Mouse (Mus musculus): ENCODE measurements at regions not wholly inside any gene's neighbourhood (a gene's known extent, or its start where the extent isn't known, plus 50 kb on each side); places are given as distances from the start of the nearest gene placed in this dataset.

DNA sequence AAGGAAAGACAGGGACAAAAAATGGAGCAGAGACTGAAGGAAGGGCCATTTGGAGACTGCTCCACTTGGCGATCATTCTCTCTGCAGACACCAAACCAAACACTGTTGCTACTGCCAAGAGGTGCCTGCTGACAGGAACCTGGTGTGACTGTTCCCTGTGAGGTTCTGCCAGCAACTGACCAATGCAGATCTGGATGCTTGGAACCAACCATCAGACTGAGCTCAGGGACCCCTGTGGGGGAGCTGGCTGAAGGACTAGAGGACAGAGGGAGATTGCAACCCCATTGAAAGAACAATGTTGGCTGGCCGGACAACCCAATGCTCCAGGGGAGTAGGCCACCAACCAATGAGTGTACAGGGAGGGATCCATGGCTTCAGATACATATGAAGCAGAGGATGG, 139.2 kb upstream of the Cep126 start:
- no peak for DNase-seq

DNA sequence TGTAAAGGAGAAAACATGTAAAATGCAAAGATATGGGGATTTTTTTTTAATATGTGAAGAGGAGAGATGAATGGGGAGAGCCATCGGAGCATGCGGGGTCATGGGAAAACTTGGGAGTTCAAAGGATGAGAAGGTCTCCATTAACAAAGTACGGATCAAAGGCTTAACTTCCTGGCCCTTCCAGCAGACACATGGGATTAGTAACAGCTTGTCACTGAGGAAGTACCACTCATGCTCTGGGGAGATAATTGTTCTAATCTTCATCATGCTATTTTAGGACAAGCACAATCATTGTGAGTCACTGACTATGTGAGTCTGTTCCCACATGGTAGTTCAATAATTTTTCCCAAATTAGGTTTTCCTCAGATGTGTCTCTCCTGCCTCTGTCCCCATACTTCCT, 115.4 kb upstream of the Cep126 start:
- DNase-seq, result no peak

GRCm38 (mm10) chr9:8228078-8228477, 94.0 kb upstream of the Cep126 start:
- no peak for DNase-seq

GRCm38 (mm10) chr9:8226415-8226814, 92.3 kb upstream of the Cep126 start:
- no peak for DNase-seq

DNA sequence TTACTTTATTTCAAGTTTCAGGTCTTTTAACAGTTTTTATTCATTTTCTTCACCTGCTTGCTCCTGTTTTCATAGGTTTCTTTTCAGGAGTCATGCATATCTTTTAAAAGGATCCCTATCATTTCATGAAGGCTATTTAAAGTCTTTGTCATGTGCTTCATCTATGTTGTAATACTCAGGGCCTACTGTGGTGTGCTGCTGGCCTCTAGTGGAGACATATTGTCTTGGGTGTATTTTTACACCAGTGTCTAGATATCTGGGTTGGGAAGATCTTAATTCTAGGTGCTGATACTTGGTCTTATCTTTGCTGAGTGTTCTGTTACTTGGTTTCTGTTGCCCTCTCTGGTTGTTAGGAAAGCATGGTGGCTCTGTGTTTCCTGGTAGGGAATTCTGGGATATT, 74.8 kb upstream of the Cep126 start:
- peak; percentile 14 for DNase-seq

- no peak for DNase-seq
Measured at GRCm38 (mm10) chr9:8185433-8185832, 51.3 kb upstream of the Cep126 start.

Small RNA genes in the stretch of these regions (microRNA-seq; reads per million reads assigned to microRNA genes)
- 0 reads per million in 2 experiments for gene Mir1899

Data from gastrocnemius, postnatal 10 days (tissue).